Mouse (Mus musculus) intestine, embryonic 16.5 days (tissue): ENCODE data around the gene Slc25a43. TPM values are rescaled to one million over a fixed set of nuclear protein-coding genes. Genes with fewer than 3 reads are reported as not detected.

ENCODE experiments used
- ATAC-seq: fragments of 200-750 bp; cut with Nextera tagmentation; 2 replicates; pipeline ENCODE4 v1.8.0; 2017; ENCODE audit warnings: moderate TSS enrichment, moderate library complexity
- H3K27ac ChIP-seq: fragments of 300-500 bp; sonication (generic); 2 replicates; pipeline ENCODE4 v1.5.1; 2014; ENCODE audit warnings: mild to moderate bottlenecking, low read length
- H3K27me3 ChIP-seq: fragments of 300-500 bp; sonication (generic); replicated peaks from 2 replicates; pipeline ENCODE4 v1.6.1; 2014; ENCODE audit warnings: low read length, control low read depth, mixed read lengths; ENCODE audit not compliant: control insufficient read depth, insufficient read depth
- H3K36me3 ChIP-seq: fragments of 300-500 bp; sonication (generic); 2 replicates; pipeline ENCODE4 v1.6.1; 2014; ENCODE audit warnings: low read length, control low read depth; ENCODE audit not compliant: control insufficient read depth, insufficient read depth
- H3K4me1 ChIP-seq: fragments of 300-500 bp; sonication (generic); 2 replicates; pipeline ENCODE4 v1.6.1; 2014; ENCODE audit warnings: low read length, control low read depth, mixed read lengths; ENCODE audit not compliant: control insufficient read depth, insufficient read depth
- H3K4me2 ChIP-seq: fragments of 300-500 bp; sonication (generic); 2 replicates; pipeline ENCODE4 v1.6.1; 2014; ENCODE audit warnings: low read depth, low read length, control low read depth
- H3K4me3 ChIP-seq: fragments of 300-500 bp; sonication (generic); 2 replicates; pipeline ENCODE4 v1.5.1; 2014; ENCODE audit warnings: mild to moderate bottlenecking, low read length
- H3K9ac ChIP-seq: fragments of 300-500 bp; sonication (generic); 2 replicates; pipeline ENCODE4 v1.6.1; 2014; ENCODE audit warnings: low read depth, low read length
- H3K9me3 ChIP-seq: fragments of 300-500 bp; sonication (generic); 2 replicates; pipeline ENCODE4 v1.6.1; 2016; ENCODE audit warnings: low read length, control low read depth; ENCODE audit not compliant: control insufficient read depth
- WGBS: fragments of 180-500 bp; shearing (Covaris S2); extraction: QIAGEN DNeasy Blood & Tissue Kit; methylation state at CpG from one replicate; pipeline ENCODE4 v1.1.7; 2014; 5-methylcytosine and 5-hydroxymethylcytosine counted together
- polyA plus RNA-seq: library from polyadenylated mRNA; unstranded; fragments of >200 nt; fragmentation: Nextera tagmentation; extraction: Ambion mirVana; gene quantifications from 2 replicates; pipeline ENCODE4 v1.2.1, GENCODE M21; 2015

Gene Slc25a43
- polyA plus RNA-seq, 1 experiment from 2014 or later = 4.7 TPM

GRCm38 (mm10) chrX:36815022-36815421 is 71.6 kb downstream of the Slc25a43 start:
- ATAC-seq = no peak
- H3K27me3 ChIP-seq = no peaks in the 10 kb centered on the region
- H3K27ac ChIP-seq = no peak overlapping the region
- 83% methylated on average over 4 of the region's 4 CpGs for WGBS
- no peaks in the 10 kb centered on the region for H3K9me3 ChIP-seq
- H3K36me3 ChIP-seq = no peaks in the 10 kb centered on the region
- no peak overlapping the region for H3K9ac ChIP-seq
- H3K4me3 ChIP-seq = no peak overlapping the region
- no peak overlapping the region for H3K4me2 ChIP-seq
- H3K4me1 ChIP-seq = 0 out of 2 replicates have a peak, but pooled peaks cover 4% of the 10 kb centered on the region

DNA sequence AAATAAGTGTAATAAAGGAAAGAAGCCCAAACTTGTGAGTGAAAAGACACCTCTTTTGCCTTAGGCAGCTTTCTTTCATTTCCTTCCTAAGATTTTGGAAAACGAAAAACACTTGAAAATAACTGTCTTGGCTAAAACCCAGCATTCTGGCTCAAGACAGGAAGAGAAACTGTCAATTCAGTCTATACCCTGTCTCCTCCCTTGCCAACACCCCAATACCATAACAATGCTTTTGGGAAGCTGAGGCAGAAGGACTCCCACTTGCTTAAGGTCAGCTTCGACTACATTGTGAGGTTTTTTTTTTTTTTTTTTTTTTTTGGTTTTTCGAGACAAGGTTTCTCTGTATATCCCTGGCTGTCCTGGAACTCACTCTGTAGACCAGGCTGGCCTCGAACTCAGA is 72.0 kb downstream of the Slc25a43 start:
- H3K4me2 ChIP-seq = no peak overlapping the region
- no peaks in the 10 kb centered on the region for H3K9me3 ChIP-seq
- H3K36me3 ChIP-seq = no peaks in the 10 kb centered on the region
- 0 out of 2 replicates have a peak, but pooled peaks cover 4% of the 10 kb centered on the region for H3K4me1 ChIP-seq
- 75% methylated on average over 2 of the region's 4 CpGs for WGBS
- no peak overlapping the region for H3K9ac ChIP-seq
- no peaks in the 10 kb centered on the region for H3K27me3 ChIP-seq
- no peak for ATAC-seq
- H3K4me3 ChIP-seq = no peak overlapping the region
- no peak overlapping the region for H3K27ac ChIP-seq

DNA sequence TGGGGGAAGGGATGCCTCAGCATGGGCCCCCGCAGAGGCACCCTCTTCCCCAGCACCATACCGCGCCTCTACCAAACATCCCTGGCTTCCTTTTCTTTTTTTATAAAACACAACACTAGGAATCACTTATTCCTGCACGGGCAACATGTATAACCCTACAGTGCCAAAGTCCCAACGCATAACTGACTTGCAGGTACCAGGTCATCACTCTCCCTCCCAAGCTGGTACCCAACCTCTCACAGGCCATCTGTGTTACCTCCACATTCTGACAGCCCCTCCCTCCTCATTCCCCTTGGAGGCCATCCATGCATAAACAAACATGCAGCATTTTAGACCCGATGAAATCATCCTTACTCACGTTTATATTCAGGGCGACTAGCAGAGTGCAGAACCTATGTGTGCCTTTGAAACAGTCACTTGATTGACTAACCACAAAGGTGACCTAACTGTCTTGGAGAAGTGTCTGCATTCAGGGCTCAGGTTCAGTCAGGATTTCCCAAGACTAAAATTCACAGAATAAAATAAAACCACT is 73.0 kb downstream of the Slc25a43 start:
- 0 out of 2 replicates have a peak, but pooled peaks cover 4% of the 10 kb centered on the region for H3K4me1 ChIP-seq
- H3K27me3 ChIP-seq = no peaks in the 10 kb centered on the region
- H3K9ac ChIP-seq = no peak overlapping the region
- H3K36me3 ChIP-seq = no peaks in the 10 kb centered on the region
- no peaks in the 10 kb centered on the region for H3K9me3 ChIP-seq
- H3K4me3 ChIP-seq = no peak overlapping the region
- WGBS = 35% methylated on average over 8 of the region's 8 CpGs
- 0 out of 2 replicates have a peak, but pooled peaks have one; percentile 2 for ATAC-seq
- H3K4me2 ChIP-seq = peak overlapping the region; percentile 3; the same call in 1 of the 2 replicates
- peak overlapping the region; percentile 87 for H3K27ac ChIP-seq

GRCm38 (mm10) chrX:36816953-36817441 is 73.5 kb downstream of the Slc25a43 start:
- H3K4me1 ChIP-seq = 0 out of 2 replicates have a peak, but pooled peaks cover 4% of the 10 kb centered on the region
- 16% methylated on average over 10 of the region's 10 CpGs for WGBS
- no peaks in the 10 kb centered on the region for H3K27me3 ChIP-seq
- H3K9me3 ChIP-seq = no peaks in the 10 kb centered on the region
- H3K36me3 ChIP-seq = no peaks in the 10 kb centered on the region
- peak overlapping the region; percentile 39 for H3K4me2 ChIP-seq
- peak overlapping the region; percentile 56 for H3K9ac ChIP-seq
- H3K27ac ChIP-seq = peak overlapping the region; percentile 87
- peak overlapping the region; percentile 11; the same call in 1 of the 2 replicates for H3K4me3 ChIP-seq
- peak; percentile 65 for ATAC-seq

DNA sequence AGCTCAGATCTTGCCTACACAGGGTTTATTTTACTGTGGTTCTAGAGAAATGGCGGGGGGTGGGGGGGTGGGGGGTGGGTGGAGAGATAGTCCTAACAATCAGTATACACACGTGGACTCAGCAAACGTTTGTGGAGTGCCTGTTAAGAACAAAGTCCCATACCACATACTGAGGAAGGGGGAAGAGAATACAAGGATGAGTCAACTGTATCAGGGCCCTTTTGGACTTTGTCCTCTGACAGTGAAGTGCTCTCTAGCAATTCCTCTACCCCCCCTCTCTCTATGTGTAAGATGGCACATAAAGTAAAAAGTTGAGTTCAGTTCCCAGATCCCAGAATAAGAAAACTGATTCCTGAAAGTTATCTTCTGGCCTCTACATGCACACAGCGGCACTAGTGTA is 76.1 kb downstream of the Slc25a43 start:
- no peak overlapping the region for H3K4me2 ChIP-seq
- no peaks in the 10 kb centered on the region for H3K9me3 ChIP-seq
- 52% methylated on average over 4 of the region's 4 CpGs for WGBS
- ATAC-seq = peak; percentile 19; the same call in 1 of the 2 replicates
- H3K9ac ChIP-seq = no peak overlapping the region
- peak overlapping the region; percentile 54 for H3K27ac ChIP-seq
- H3K4me1 ChIP-seq = 0 out of 2 replicates have a peak, but pooled peaks cover 4% of the 10 kb centered on the region
- H3K4me3 ChIP-seq = no peak overlapping the region
- H3K27me3 ChIP-seq = no peaks in the 10 kb centered on the region
- no peaks in the 10 kb centered on the region for H3K36me3 ChIP-seq

DNA sequence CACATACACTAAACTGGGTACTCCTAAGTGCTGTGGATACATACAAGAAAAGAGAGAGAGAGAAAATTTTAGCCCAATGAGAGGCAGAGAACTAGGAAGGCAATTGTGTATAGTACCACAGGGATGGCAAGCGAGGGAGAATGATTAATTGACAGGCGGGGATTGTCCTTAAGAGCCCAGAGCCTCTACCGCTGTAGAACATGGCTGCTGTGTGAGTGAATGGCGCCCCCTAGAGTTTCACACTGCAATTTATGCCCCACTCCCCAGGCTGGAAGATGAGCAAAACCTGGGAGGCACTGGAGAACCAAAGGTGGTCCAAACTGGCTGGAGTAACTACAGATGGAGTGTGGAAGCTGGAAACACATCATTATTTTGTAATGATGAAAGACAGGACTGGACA is 76.7 kb downstream of the Slc25a43 start:
- no peaks in the 10 kb centered on the region for H3K27me3 ChIP-seq
- H3K4me3 ChIP-seq = no peak overlapping the region
- H3K9ac ChIP-seq = no peak overlapping the region
- 20% methylated on average over 4 of the region's 4 CpGs for WGBS
- H3K36me3 ChIP-seq = no peaks in the 10 kb centered on the region
- no peak overlapping the region for H3K27ac ChIP-seq
- H3K9me3 ChIP-seq = no peaks in the 10 kb centered on the region
- ATAC-seq = peak; percentile 42
- H3K4me2 ChIP-seq = no peak overlapping the region
- 0 out of 2 replicates have a peak, but pooled peaks cover 4% of the 10 kb centered on the region for H3K4me1 ChIP-seq

- H3K4me2 ChIP-seq = no peak overlapping the region; the same call in 1 of the 2 replicates
- no peak overlapping the region for H3K4me3 ChIP-seq
- no peaks in the 10 kb centered on the region for H3K36me3 ChIP-seq
- H3K9ac ChIP-seq = no peak overlapping the region
- peak; percentile 75 for ATAC-seq
- H3K9me3 ChIP-seq = no peaks in the 10 kb centered on the region
- H3K27me3 ChIP-seq = no peaks in the 10 kb centered on the region
- H3K4me1 ChIP-seq = no peaks in the 10 kb centered on the region; the same call in 1 of the 2 replicates
- peak overlapping the region; percentile 49 for H3K27ac ChIP-seq
- 76% methylated on average over 10 of the region's 10 CpGs for WGBS
These were observed 80.7 kb downstream of the Slc25a43 start for GRCm38 (mm10) chrX:36823932-36824711.

GRCm38 (mm10) chrX:36825032-36825431 is 81.6 kb downstream of the Slc25a43 start:
- 51% methylated on average over 2 of the region's 2 CpGs for WGBS
- peak; percentile 30; the same call in 1 of the 2 replicates for ATAC-seq
- peak overlapping the region; percentile 49; the same call in 1 of the 2 replicates for H3K27ac ChIP-seq

More at GRCm38 (mm10) chrX:36825032-36825431, 81.6 kb downstream of the Slc25a43 start:
- H3K9ac ChIP-seq = no peak overlapping the region
- no peaks in the 10 kb centered on the region for H3K27me3 ChIP-seq
- no peak overlapping the region for H3K4me3 ChIP-seq
- no peaks in the 10 kb centered on the region; the same call in 1 of the 2 replicates for H3K4me1 ChIP-seq
- no peak overlapping the region for H3K4me2 ChIP-seq
- H3K36me3 ChIP-seq = no peaks in the 10 kb centered on the region
- no peaks in the 10 kb centered on the region for H3K9me3 ChIP-seq
